Mouse (Mus musculus) adrenal gland, postnatal 25 days (tissue): Measurements from ENCODE around the gene Tdrd7. TPM values are rescaled to one million over a fixed set of nuclear protein-coding genes. Genes with fewer than 3 reads are reported as not detected.

Experiments
- total RNA-seq: library from RNA; stranded (reverse); gene quantifications from 2 replicates; pipeline ENCODE4 v1.2.3, GENCODE M21; 2021

Gene Tdrd7
- total RNA-seq, 1 experiment from 2014 or later: 31.2 TPM

Other genes with a start within 250 kb of the Tdrd7 start
- gene Aldh1b1, start 166.3 kb upstream of the Tdrd7 start, total RNA-seq: 32.9 and 42.0 TPM in 2 replicates
- gene Igfbpl1, start 138.4 kb upstream of the Tdrd7 start, total RNA-seq: not detected in 2 replicates
- 0.24 and 1.0 TPM in 2 replicates for gene Stra6l, start 116.7 kb upstream of the Tdrd7 start, total RNA-seq
- gene Ccdc180, start 75.0 kb upstream of the Tdrd7 start, total RNA-seq: 0.18 and 0.38 TPM in 2 replicates
- 2.1 and 5.2 TPM in 2 replicates for gene Tmod1, start 73.6 kb downstream of the Tdrd7 start, total RNA-seq
- gene Ncbp1, start 173.3 kb downstream of the Tdrd7 start, total RNA-seq: 49.4 and 51.9 TPM in 2 replicates
- gene Tstd2, start 173.4 kb downstream of the Tdrd7 start, total RNA-seq: 32.7 and 34.7 TPM in 2 replicates
- gene Xpa, start 231.0 kb downstream of the Tdrd7 start, total RNA-seq: 25.5 and 26.4 TPM in 2 replicates